Mouse (Mus musculus) CH12.LX (cell line): ENCODE measurements around the gene Marveld2. TPM values are rescaled to one million over a fixed set of nuclear protein-coding genes. Genes with fewer than 3 reads are reported as not detected.

Experiments
- DNase-seq: peaks from one replicate; pipeline ENCODE4 v3.0.0-alpha.2; 2013; ENCODE audit errors: extremely low read depth
- H3K27ac ChIP-seq: 2 replicates; pipeline ENCODE4 v1.5.1; 2012; ENCODE audit warnings: low read depth, mild to moderate bottlenecking, control low read depth, moderate library complexity; ENCODE audit not compliant: insufficient read depth
- H3K27me3 ChIP-seq: replicated peaks from 2 replicates; pipeline ENCODE3; 2012; ENCODE audit warnings: inconsistent platforms
- H3K36me3 ChIP-seq, 2 experiments: replicated peaks in 1 of 2; 2 replicates each; pipeline versions ENCODE3 to v1.6.1; 2012; ENCODE audit warnings: inconsistent platforms in 1 of 2, low read length in 1 of 2, mild to moderate bottlenecking in 1 of 2, mixed read lengths in 1 of 2, moderate library complexity in 1 of 2; ENCODE audit not compliant: control insufficient read depth in 1 of 2, insufficient read depth in 1 of 2
- H3K4me1 ChIP-seq, 2 experiments: 2 replicates each; pipeline ENCODE4 v1.6.1; 2012; ENCODE audit warnings: inconsistent platforms in 1 of 2, moderate library complexity in 1 of 2; ENCODE audit not compliant: insufficient read depth in 2 of 2, control insufficient read depth in 1 of 2
- H3K4me2 ChIP-seq: 2 replicates; pipeline ENCODE4 v1.6.1; 2012; ENCODE audit warnings: low read depth, mild to moderate bottlenecking, control low read depth; ENCODE audit not compliant: poor library complexity, insufficient read depth, severe bottlenecking
- H3K4me3 ChIP-seq, 3 experiments: fragments of 150-350 bp in 1 of 3; sonication (generic) in 1 of 3; replicated peaks in 1 of 3; 2 replicates each; pipeline versions ENCODE3 to v1.5.1; 2011 to 2012; ENCODE audit warnings: low read depth in 2 of 3, low read length in 2 of 3, mild to moderate bottlenecking in 2 of 3, moderate library complexity in 2 of 3, control low read depth in 1 of 3, improper control_type of control experiment in 1 of 3, inconsistent platforms in 1 of 3, mixed read lengths in 1 of 3; ENCODE audit not compliant: poor library complexity in 1 of 3
- H3K79me2 ChIP-seq: replicated peaks from 2 replicates; pipeline ENCODE4 v1.6.1; 2012; ENCODE audit warnings: mild to moderate bottlenecking, moderate library complexity; ENCODE audit not compliant: control insufficient read depth, poor library complexity, insufficient read depth, severe bottlenecking; ENCODE audit errors: extremely low read depth
- H3K9ac ChIP-seq: 2 replicates; pipeline ENCODE4 v1.6.1; 2012; ENCODE audit warnings: low read depth, mild to moderate bottlenecking, control low read depth, moderate library complexity; ENCODE audit not compliant: insufficient read depth
- H3K9me3 ChIP-seq: replicated peaks from 2 replicates; pipeline ENCODE3; 2012; ENCODE audit warnings: low read length, inconsistent platforms, mixed read lengths
- BHLHE40 ChIP-seq: IDR thresholded peaks from 2 replicates; pipeline ENCODE4 v1.6.1; 2011; ENCODE audit warnings: mild to moderate bottlenecking, low read depth, low read length, improper control_type of control experiment
- CHD1 ChIP-seq: IDR thresholded peaks from 2 replicates; pipeline ENCODE4 v1.6.1; 2012; ENCODE audit warnings: low read depth, low read length, improper control_type of control experiment, inconsistent platforms
- CHD2 ChIP-seq: IDR thresholded peaks from 2 replicates; pipeline ENCODE4 v1.6.1; 2011; ENCODE audit warnings: low read length, improper control_type of control experiment
- CTCF ChIP-seq, 2 experiments: IDR thresholded peaks in 1 of 2; conservative IDR thresholded peaks in 1 of 2; 2 replicates each; pipeline ENCODE4 v1.5.1; 2011 to 2012; ENCODE audit warnings: low read depth in 2 of 2, low read length in 2 of 2, improper control_type of control experiment in 1 of 2, inconsistent platforms in 1 of 2, mild to moderate bottlenecking in 1 of 2, moderate library complexity in 1 of 2
- E2F4 ChIP-seq: IDR thresholded peaks from 2 replicates; pipeline ENCODE4 v1.6.1; 2011; ENCODE audit warnings: low read depth, low read length, improper control_type of control experiment; ENCODE audit not compliant: insufficient replicate concordance
- EP300 ChIP-seq: IDR thresholded peaks from 2 replicates; pipeline ENCODE4 v1.6.1; 2011; ENCODE audit warnings: low read length, improper control_type of control experiment
- ETS1 ChIP-seq: conservative IDR thresholded peaks from 2 replicates; pipeline ENCODE4 v1.6.1; 2012; ENCODE audit warnings: low read depth, mild to moderate bottlenecking, inconsistent platforms, low read length, improper control_type of control experiment, moderate library complexity
- GABPA ChIP-seq: IDR thresholded peaks from 2 replicates; pipeline ENCODE4 v1.6.1; 2012; ENCODE audit warnings: low read depth, low read length, improper control_type of control experiment, inconsistent platforms; ENCODE audit not compliant: insufficient replicate concordance
- HCFC1 ChIP-seq: IDR thresholded peaks from 2 replicates; pipeline ENCODE4 v1.6.1; 2012; ENCODE audit warnings: low read depth, mild to moderate bottlenecking, inconsistent platforms, low read length, improper control_type of control experiment
- JUN ChIP-seq: IDR thresholded peaks from 2 replicates; pipeline ENCODE4 v1.6.1; 2011; ENCODE audit warnings: low read depth, mild to moderate bottlenecking, low read length, improper control_type of control experiment, moderate library complexity; ENCODE audit not compliant: insufficient read depth
- KAT2A ChIP-seq: IDR thresholded peaks from 2 replicates; pipeline ENCODE4 v1.6.1; 2012; ENCODE audit warnings: low read length, improper control_type of control experiment, inconsistent platforms; ENCODE audit not compliant: insufficient replicate concordance
- MAFK ChIP-seq: IDR thresholded peaks from 2 replicates; pipeline ENCODE4 v1.6.1; 2011; ENCODE audit warnings: low read length, improper control_type of control experiment; ENCODE audit not compliant: insufficient replicate concordance
- MAZ ChIP-seq: IDR thresholded peaks from 2 replicates; pipeline ENCODE4 v1.6.1; 2012; ENCODE audit warnings: low read depth, mild to moderate bottlenecking, inconsistent platforms, low read length, improper control_type of control experiment, moderate library complexity
- MEF2A ChIP-seq: IDR thresholded peaks from 2 replicates; pipeline ENCODE4 v1.6.1; 2014; ENCODE audit warnings: low read depth, mild to moderate bottlenecking, inconsistent platforms, low read length, improper control_type of control experiment, borderline replicate concordance
- MYC ChIP-seq: IDR thresholded peaks from 2 replicates; pipeline ENCODE4 v1.6.1; 2011; ENCODE audit warnings: low read depth, mild to moderate bottlenecking, improper control_type of control experiment, low read length
- NELFE ChIP-seq: IDR thresholded peaks from 2 replicates; pipeline ENCODE4 v1.6.1; 2011; ENCODE audit warnings: low read depth, low read length, improper control_type of control experiment
- PAX5 ChIP-seq: IDR thresholded peaks from 2 replicates; pipeline ENCODE4 v1.6.1; 2012; ENCODE audit warnings: low read length, inconsistent platforms, mixed read lengths
- POLR2A ChIP-seq: IDR thresholded peaks from 2 replicates; pipeline ENCODE4 v1.6.1; 2011; ENCODE audit warnings: low read depth, mild to moderate bottlenecking, improper control_type of control experiment, low read length
- POLR2AphosphoS2 ChIP-seq: IDR thresholded peaks from 2 replicates; pipeline ENCODE4 v1.6.1; 2011; ENCODE audit warnings: low read depth, low read length, improper control_type of control experiment
- RAD21 ChIP-seq: IDR thresholded peaks from 2 replicates; pipeline ENCODE4 v1.6.1; 2011; ENCODE audit warnings: low read depth, mild to moderate bottlenecking, low read length, improper control_type of control experiment, moderate library complexity
- SIN3A ChIP-seq: IDR thresholded peaks from 2 replicates; pipeline ENCODE4 v1.6.1; 2012; ENCODE audit warnings: low read length, improper control_type of control experiment, inconsistent platforms
- SMC3 ChIP-seq: IDR thresholded peaks from 2 replicates; pipeline ENCODE4 v1.6.1; 2011; ENCODE audit warnings: low read depth, low read length, improper control_type of control experiment
- TBP ChIP-seq: conservative IDR thresholded peaks from 2 replicates; pipeline ENCODE4 v1.6.1; 2011; ENCODE audit warnings: low read depth, low read length, improper control_type of control experiment
- UBTF ChIP-seq: IDR thresholded peaks from 2 replicates; pipeline ENCODE4 v1.6.1; 2012; ENCODE audit warnings: low read depth, mild to moderate bottlenecking, inconsistent platforms, low read length, improper control_type of control experiment, moderate library complexity
- USF1 ChIP-seq: IDR thresholded peaks from 2 replicates; pipeline ENCODE4 v1.6.1; 2014; ENCODE audit warnings: low read depth, mild to moderate bottlenecking, inconsistent platforms, low read length, improper control_type of control experiment
- USF2 ChIP-seq: conservative IDR thresholded peaks from 2 replicates; pipeline ENCODE4 v1.6.1; 2011; ENCODE audit warnings: low read depth, low read length, improper control_type of control experiment
- ZC3H11A ChIP-seq: IDR thresholded peaks from 2 replicates; pipeline ENCODE4 v1.6.1; 2012; ENCODE audit warnings: low read depth, mild to moderate bottlenecking, inconsistent platforms, low read length, improper control_type of control experiment
- ZKSCAN1 ChIP-seq: IDR thresholded peaks from 2 replicates; pipeline ENCODE4 v1.6.1; 2012; ENCODE audit warnings: low read depth, inconsistent platforms, low read length, improper control_type of control experiment, borderline replicate concordance
- ZMIZ1 ChIP-seq: IDR thresholded peaks from 2 replicates; pipeline ENCODE4 v1.6.1; 2012; ENCODE audit warnings: low read depth, mild to moderate bottlenecking, inconsistent platforms, low read length, improper control_type of control experiment
- ZNF384 ChIP-seq: IDR thresholded peaks from 2 replicates; pipeline ENCODE4 v1.6.1; 2012; ENCODE audit warnings: low read depth, low read length, improper control_type of control experiment, inconsistent platforms
- dilution Hi-C: fragments of 300-500 bp; cut with MboI; formaldehyde crosslinking; loops from 2 replicates; pipeline ENCODE4 v1.14.3; 2020; ENCODE audit warnings: low sequenced_read_pairs; ENCODE audit not compliant: extremely low pct_unique_long_range_greater_than_20kb, extremely low pct_ligation_motif_present
- in situ Hi-C: fragments of 300-500 bp; cut with MboI; formaldehyde crosslinking; loops from 3 replicates; pipeline ENCODE4 v1.14.3; 2019; ENCODE audit warnings: low sequenced_read_pairs, low pct_ligation_motif_present, low pct_unique_long_range_greater_than_20kb, mixed read lengths
- polyA plus RNA-seq: library from polyadenylated mRNA; unstranded; fragments of >175 nt; gene quantifications from 2 replicates; pipeline ENCODE4 v1.2.1, GENCODE M21; 2012; ENCODE audit warnings: low read depth; ENCODE audit not compliant: insufficient read length
- total RNA-seq, 2 experiments: library from RNA; depleted of rRNA; stranded (reverse); fragments of 300-350 nt in 1 of 2; fragments of >200 nt in 1 of 2; gene quantifications; 2 replicates each; pipeline ENCODE4 v1.2.3; 2012 to 2014

Marveld2 gene
- 1.9 and 2.1 TPM in 2 replicates for total RNA-seq (2012; rRNA removed)
- total RNA-seq (2014; rRNA removed) = 0.13 TPM in 1 of 2 replicates, not detected in the other
- 0.12 and 0.27 TPM in 2 replicates for polyA plus RNA-seq

GRCm38 (mm10) chr13:100616181-100617087 lies at the start of gene Marveld2:
Gene Marveld2 (minus strand): TSS chr13:100616971.
- DNase-seq = no peak
- dilution Hi-C loops = no loop called here
- Histone ChIP-seq H3K4me3 (peak within 1 kb of the TSS in 1 of 3 experiments; percentile 44), H3K36me3 (peaks cover 18 to 51% of the 10 kb centered on the region in 2 experiments), H3K27me3 (no peaks in the 10 kb centered on the region), H3K9me3 (peaks cover 3% of the 10 kb centered on the region), H3K4me2 (no peak within 1 kb of the TSS; the same call in 1 of the 2 replicates), H3K4me1 (no peaks in the 10 kb centered on the region), H3K27ac (no peak within 1 kb of the TSS), H3K9ac (no peak within 1 kb of the TSS; the same call in 1 of the 2 replicates), H3K79me2 (no peaks in the 10 kb centered on the region)
- in situ Hi-C loops = no loop called here
- TF ChIP-seq POLR2A (peak; percentile 37; the same call in 1 of the 2 replicates), USF1 (no peak), ZMIZ1 (no peak), EP300 (no peak), SMC3 (no peak), ZNF384 (no peak)

DNA sequence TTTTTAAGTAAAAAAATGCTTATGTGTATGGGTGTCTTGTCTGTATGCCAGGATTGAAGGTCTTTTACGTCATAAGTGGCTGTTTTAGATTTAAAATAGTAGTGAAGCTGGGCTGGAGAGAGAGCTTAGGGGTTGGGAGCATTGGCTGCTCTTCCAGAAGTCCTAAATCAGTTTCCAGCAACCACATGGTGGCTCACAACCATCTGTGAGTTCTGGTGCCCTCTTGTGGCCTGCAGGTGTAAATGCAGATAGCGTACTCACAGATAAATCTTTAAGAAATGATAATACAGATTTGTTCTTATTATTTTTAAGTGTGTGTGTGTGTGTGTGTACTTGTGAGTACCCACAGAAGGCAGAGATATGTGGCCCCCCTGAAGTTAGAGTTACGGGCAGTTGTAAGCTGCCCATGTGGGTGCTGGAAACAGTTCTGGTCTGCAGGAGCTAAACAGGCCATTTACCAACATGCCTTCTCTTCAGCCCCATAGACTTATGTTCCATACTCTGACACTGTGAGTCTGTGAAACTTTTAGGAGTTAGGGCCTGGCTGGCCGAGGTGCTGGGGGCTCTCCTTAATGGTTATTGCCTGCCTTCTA lies 43.2 kb upstream of the Marveld2 start:
- Histone ChIP-seq H3K4me2 (no peak overlapping the region), H3K27me3 (no peaks in the 10 kb centered on the region)
- in situ Hi-C loops = no loop called here
- no peak for TF ChIP-seq GABPA
- TF ChIP-seq ETS1 = no peak
- peak; percentile 62 for TF ChIP-seq RAD21
- TF ChIP-seq ZMIZ1 = no peak
- no peak for TF ChIP-seq KAT2A
- TF ChIP-seq MEF2A = no peak
- TF ChIP-seq ZKSCAN1 = no peak
- TF ChIP-seq E2F4 = no peak
- peak; percentile 99 for TF ChIP-seq MYC
- TF ChIP-seq SMC3 = peak; percentile 52
- TF ChIP-seq HCFC1 = no peak; the same call in 1 of the 2 replicates
- TF ChIP-seq ZC3H11A = no peak
- TF ChIP-seq CTCF (conservative IDR thresholded peaks at IDR 0.05 in 1 of 2, IDR thresholded peaks at IDR 0.05 in 1 of 2; ENCODE audit: low read depth in 2 of 2, low read length in 2 of 2) = peak; percentile 80 to 95
- no peak for TF ChIP-seq PAX5
- TF ChIP-seq NELFE = no peak; the same call in 1 of the 2 replicates
- TF ChIP-seq MAFK = no peak
- TF ChIP-seq USF2 = no peak
- TF ChIP-seq MAZ = no peak
- no peak for TF ChIP-seq ZNF384
- no peak for TF ChIP-seq SIN3A
- no peak for TF ChIP-seq TBP
- TF ChIP-seq CHD1 = no peak
- no peak for TF ChIP-seq BHLHE40
- no peak for TF ChIP-seq POLR2AphosphoS2
- no peak for TF ChIP-seq JUN
- TF ChIP-seq UBTF = no peak
- no peak for TF ChIP-seq CHD2

More for the DNA sequence above, 43.2 kb upstream of the Marveld2 start:
- H3K27ac ChIP-seq = no peak overlapping the region
- H3K9ac ChIP-seq = no peak overlapping the region
- peak; percentile 72 for DNase-seq
- H3K79me2 ChIP-seq = peaks cover 9% of the 10 kb centered on the region; the same call in 1 of the 2 replicates
- no peaks in the 10 kb centered on the region for H3K9me3 ChIP-seq
- H3K4me1 ChIP-seq = peaks cover 0 to 6% of the 10 kb centered on the region in 2 experiments; a peak in 2 of 4 replicates
- H3K36me3 ChIP-seq = peaks cover 22 to 52% of the 10 kb centered on the region in 2 experiments
- H3K4me3 ChIP-seq = no peak overlapping the region
- dilution Hi-C loops = no loop called here
